Mouse (Mus musculus) limb, embryonic 13.5 days (tissue): Measurements from ENCODE around the gene Tmem167b. TPM values are rescaled to one million over a fixed set of nuclear protein-coding genes. Genes with fewer than 3 reads are reported as not detected.
"Not testable (repeated sequence)": the region's sequence is repeated elsewhere in the genome, so short reads cannot be mapped to it uniquely, and the experiment has no call there.

Source experiments
- ATAC-seq: fragments of 200-750 bp; cut with Nextera tagmentation; 2 replicates; pipeline ENCODE4 v1.8.0; 2017; ENCODE audit warnings: low read depth, moderate number of reproducible peaks, moderate TSS enrichment; ENCODE audit not compliant: low FRiP score
- H3K27ac ChIP-seq: fragments of 300-500 bp; sonication (generic); 2 replicates; pipeline ENCODE4 v1.5.1; 2015; ENCODE audit warnings: inconsistent platforms, mild to moderate bottlenecking, moderate library complexity
- H3K27me3 ChIP-seq: fragments of 300-500 bp; sonication (generic); 2 replicates; pipeline ENCODE4 v1.6.1; 2015; ENCODE audit warnings: mild to moderate bottlenecking, inconsistent platforms
- H3K36me3 ChIP-seq: fragments of 300-500 bp; sonication (generic); 2 replicates; pipeline ENCODE4 v1.6.1; 2015; ENCODE audit warnings: inconsistent platforms, mild to moderate bottlenecking, moderate library complexity
- H3K4me1 ChIP-seq: fragments of 300-500 bp; sonication (generic); 2 replicates; pipeline ENCODE4 v1.6.1; 2015; ENCODE audit warnings: inconsistent platforms
- H3K4me2 ChIP-seq: fragments of 300-500 bp; sonication (generic); replicated peaks from 2 replicates; pipeline ENCODE4 v1.6.1; 2015; ENCODE audit warnings: inconsistent platforms, mild to moderate bottlenecking, moderate library complexity
- H3K4me3 ChIP-seq: fragments of 300-500 bp; sonication (generic); 2 replicates; pipeline ENCODE4 v1.5.1; 2015; ENCODE audit warnings: moderate library complexity, mild to moderate bottlenecking, inconsistent platforms
- H3K9ac ChIP-seq: fragments of 300-500 bp; sonication (generic); 2 replicates; pipeline ENCODE4 v1.6.1; 2015; ENCODE audit warnings: mild to moderate bottlenecking, inconsistent platforms
- H3K9me3 ChIP-seq: fragments of 300-500 bp; sonication (generic); 2 replicates; pipeline ENCODE4 v1.6.1; 2016; ENCODE audit warnings: inconsistent platforms
- WGBS: fragments of 180-500 bp; shearing (Covaris S2); methylation state at CpG from one replicate; pipeline ENCODE4 v1.1.7; 2015; 5-methylcytosine and 5-hydroxymethylcytosine counted together
- polyA plus RNA-seq: library from polyadenylated mRNA; unstranded; fragments of >200 nt; fragmentation: Nextera tagmentation; extraction: Ambion mirVana; gene quantifications from 2 replicates; pipeline ENCODE4 v1.2.1, GENCODE M21; 2015

Gene Tmem167b
- polyA plus RNA-seq, 1 experiment from 2014 or later: 47.8 TPM

- not testable (repeated sequence) for H3K9ac ChIP-seq, H3K4me3 ChIP-seq, H3K9me3 ChIP-seq, H3K36me3 ChIP-seq, H3K27me3 ChIP-seq, H3K4me2 ChIP-seq, ATAC-seq, H3K27ac ChIP-seq
- H3K4me1 ChIP-seq: peaks cover 20% of the 10 kb centered on the region
- 51% methylated on average over 3 of the region's 3 CpGs for WGBS
These were observed 7.4 kb upstream of the Tmem167b start for GRCm38 (mm10) chr3:108569636-108570035.

- no peaks in the 10 kb centered on the region for H3K9me3 ChIP-seq
- H3K36me3 ChIP-seq: no peaks in the 10 kb centered on the region
- 62% methylated on average over 15 of the region's 15 CpGs for WGBS
- 0 out of 2 replicates have a peak overlapping the region, but pooled peaks have one; percentile 31 for H3K9ac ChIP-seq
- no peak for ATAC-seq
- peak overlapping the region; percentile 8; the same call in 1 of the 2 replicates for H3K27ac ChIP-seq
- peaks cover 13% of the 10 kb centered on the region for H3K4me1 ChIP-seq
- H3K4me3 ChIP-seq: no peak overlapping the region
- no peaks in the 10 kb centered on the region; the same call in 1 of the 2 replicates for H3K27me3 ChIP-seq
- H3K4me2 ChIP-seq: no peak overlapping the region
These were observed 6.0 kb upstream of the Tmem167b start for GRCm38 (mm10) chr3:108567990-108568877.

- Histone ChIP-seq H3K27ac (peak overlapping the region; percentile 85), H3K4me1 (peaks cover 20% of the 10 kb centered on the region), H3K36me3 (peaks cover 19% of the 10 kb centered on the region), H3K9ac (peak overlapping the region; percentile 79), H3K27me3 (no peaks in the 10 kb centered on the region), H3K4me3 (peak overlapping the region; percentile 64), H3K9me3 (no peaks in the 10 kb centered on the region), H3K4me2 (peak overlapping the region; percentile 87)
- ATAC-seq: peak; percentile 2; the same call in 1 of the 2 replicates
- WGBS: 5% methylated on average over 4 of the region's 4 CpGs
These were observed 1.0 kb upstream of the Tmem167b start for GRCm38 (mm10) chr3:108563309-108563708.

DNA sequence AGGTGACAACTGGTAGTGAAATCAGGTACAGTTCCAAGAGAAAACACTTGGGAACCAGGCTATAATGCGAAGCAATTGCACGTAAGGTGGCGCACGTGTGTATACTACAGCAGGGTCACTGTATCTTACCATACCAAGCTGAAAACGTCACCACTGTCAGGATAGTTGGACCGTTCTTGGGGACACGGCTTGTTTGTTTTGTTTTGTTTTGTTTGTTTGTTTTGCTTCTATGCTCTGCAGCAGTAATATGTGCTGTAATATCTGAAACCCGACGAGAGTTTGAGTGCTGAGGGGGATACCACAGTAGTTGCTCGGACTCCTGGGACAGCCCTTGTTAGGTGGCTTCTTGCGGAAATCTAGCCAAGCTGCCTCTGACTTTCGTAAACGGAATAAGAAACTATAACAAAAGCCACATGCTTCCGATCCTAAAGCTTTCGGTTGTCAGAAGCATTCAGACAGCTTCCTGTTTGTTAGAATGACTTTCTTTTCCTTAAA, 558 bp upstream of the Tmem167b start:
- ATAC-seq: peak; percentile 61
- peak overlapping the region; percentile 87 for H3K4me2 ChIP-seq
- H3K27me3 ChIP-seq: no peaks in the 10 kb centered on the region
- peak overlapping the region; percentile 85 for H3K27ac ChIP-seq
- H3K4me1 ChIP-seq: peaks cover 20% of the 10 kb centered on the region
- peak overlapping the region; percentile 64 for H3K4me3 ChIP-seq
- peak overlapping the region; percentile 79 for H3K9ac ChIP-seq
- 9% methylated on average over 15 of the region's 15 CpGs for WGBS
- H3K9me3 ChIP-seq: no peaks in the 10 kb centered on the region
- H3K36me3 ChIP-seq: peaks cover 24% of the 10 kb centered on the region

DNA sequence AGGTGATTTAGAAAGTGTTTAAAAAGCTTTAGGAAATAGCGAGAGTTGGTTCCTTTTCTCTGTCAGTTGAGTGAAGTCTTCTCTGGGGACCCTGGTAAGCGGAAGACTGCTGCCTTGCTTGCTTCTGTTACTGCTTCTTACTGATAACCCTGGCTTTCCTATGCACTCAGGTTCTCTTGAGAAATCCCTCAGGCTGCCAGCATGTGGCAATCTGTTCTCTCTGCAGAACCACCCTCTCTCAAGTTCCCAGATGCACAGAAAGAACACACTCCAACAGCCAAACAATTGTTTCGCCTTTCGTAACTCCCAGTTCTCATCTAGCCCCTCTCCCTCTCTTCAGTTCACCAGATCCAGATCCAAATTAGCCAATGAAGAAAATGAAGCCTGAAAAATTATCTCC, 4.4 kb downstream of the Tmem167b start:
- no peak for ATAC-seq
- Histone ChIP-seq H3K9me3 (no peaks in the 10 kb centered on the region), H3K4me3 (no peak overlapping the region), H3K27ac (no peak overlapping the region), H3K4me2 (no peak overlapping the region), H3K27me3 (no peaks in the 10 kb centered on the region), H3K9ac (no peak overlapping the region), H3K4me1 (peaks cover 23% of the 10 kb centered on the region), H3K36me3 (peaks cover 34% of the 10 kb centered on the region)
- 94% methylated on average over 4 of the region's 4 CpGs for WGBS

GRCm38 (mm10) chr3:108554587-108555312, 7.5 kb downstream of the Tmem167b start:
- Histone ChIP-seq H3K4me3 (peak overlapping the region; percentile 82), H3K9ac (peak overlapping the region; percentile 94), H3K27me3 (no peaks in the 10 kb centered on the region), H3K9me3 (no peaks in the 10 kb centered on the region), H3K36me3 (peaks cover 27% of the 10 kb centered on the region), H3K4me2 (peak overlapping the region; percentile 83), H3K4me1 (peaks cover 7% of the 10 kb centered on the region), H3K27ac (peak overlapping the region; percentile 86)
- ATAC-seq: peak; percentile 96
- WGBS: 19% methylated on average over 18 of the region's 22 CpGs

GRCm38 (mm10) chr3:108554111-108554561, 8.1 kb downstream of the Tmem167b start:
- ATAC-seq: peak; percentile 60
- 0% methylated on average over 37 of the region's 42 CpGs for WGBS
- H3K27ac ChIP-seq: peak overlapping the region; percentile 86

GRCm38 (mm10) chr3:108542299-108542698, 20.0 kb downstream of the Tmem167b start:
- no peak for ATAC-seq

More at GRCm38 (mm10) chr3:108554111-108554561, 8.1 kb downstream of the Tmem167b start:
- Histone ChIP-seq H3K9ac (peak overlapping the region; percentile 94), H3K27me3 (no peaks in the 10 kb centered on the region), H3K4me1 (peaks cover 7% of the 10 kb centered on the region), H3K4me2 (peak overlapping the region; percentile 83), H3K4me3 (peak overlapping the region; percentile 82), H3K36me3 (peaks cover 23% of the 10 kb centered on the region), H3K9me3 (no peaks in the 10 kb centered on the region)

GRCm38 (mm10) chr3:108537303-108537702, 25.0 kb downstream of the Tmem167b start:
- H3K4me3 ChIP-seq: peak overlapping the region; percentile 26
- H3K9ac ChIP-seq: no peak overlapping the region
- ATAC-seq: peak; percentile 75
- no peaks in the 10 kb centered on the region for H3K36me3 ChIP-seq
- H3K4me1 ChIP-seq: peaks cover 17% of the 10 kb centered on the region
- peak overlapping the region; percentile 64 for H3K4me2 ChIP-seq
- 5% methylated on average over 17 of the region's 17 CpGs for WGBS
- peaks cover 27% of the 10 kb centered on the region for H3K27me3 ChIP-seq
- no peaks in the 10 kb centered on the region for H3K9me3 ChIP-seq
- H3K27ac ChIP-seq: no peak overlapping the region

More at GRCm38 (mm10) chr3:108542299-108542698, 20.0 kb downstream of the Tmem167b start:
- peaks cover 5% of the 10 kb centered on the region; the same call in 1 of the 2 replicates for H3K4me1 ChIP-seq
- 80% methylated on average over 11 of the region's 11 CpGs for WGBS
- H3K27ac ChIP-seq: no peak overlapping the region
- no peak overlapping the region for H3K4me2 ChIP-seq
- H3K9ac ChIP-seq: no peak overlapping the region
- H3K27me3 ChIP-seq: no peaks in the 10 kb centered on the region
- no peaks in the 10 kb centered on the region for H3K36me3 ChIP-seq
- H3K4me3 ChIP-seq: no peak overlapping the region
- H3K9me3 ChIP-seq: no peaks in the 10 kb centered on the region

GRCm38 (mm10) chr3:108536517-108537260, 25.6 kb downstream of the Tmem167b start, which contains the start of gene 5330417C22Rik:
5330417C22Rik (minus strand) TSS chr3:108536536.
- WGBS: 1% methylated on average over 35 of the region's 35 CpGs
- peaks cover 27% of the 10 kb centered on the region for H3K27me3 ChIP-seq
- peaks cover 17% of the 10 kb centered on the region for H3K4me1 ChIP-seq
- H3K9me3 ChIP-seq: no peaks in the 10 kb centered on the region
- peak within 1 kb of the TSS; percentile 50 for H3K4me3 ChIP-seq
- H3K36me3 ChIP-seq: no peaks in the 10 kb centered on the region
- peak within 1 kb of the TSS; percentile 93 for H3K4me2 ChIP-seq
- no peak within 1 kb of the TSS for H3K27ac ChIP-seq
- peak within 1 kb of the TSS; percentile 60 for H3K9ac ChIP-seq
- peak; percentile 72 for ATAC-seq

DNA sequence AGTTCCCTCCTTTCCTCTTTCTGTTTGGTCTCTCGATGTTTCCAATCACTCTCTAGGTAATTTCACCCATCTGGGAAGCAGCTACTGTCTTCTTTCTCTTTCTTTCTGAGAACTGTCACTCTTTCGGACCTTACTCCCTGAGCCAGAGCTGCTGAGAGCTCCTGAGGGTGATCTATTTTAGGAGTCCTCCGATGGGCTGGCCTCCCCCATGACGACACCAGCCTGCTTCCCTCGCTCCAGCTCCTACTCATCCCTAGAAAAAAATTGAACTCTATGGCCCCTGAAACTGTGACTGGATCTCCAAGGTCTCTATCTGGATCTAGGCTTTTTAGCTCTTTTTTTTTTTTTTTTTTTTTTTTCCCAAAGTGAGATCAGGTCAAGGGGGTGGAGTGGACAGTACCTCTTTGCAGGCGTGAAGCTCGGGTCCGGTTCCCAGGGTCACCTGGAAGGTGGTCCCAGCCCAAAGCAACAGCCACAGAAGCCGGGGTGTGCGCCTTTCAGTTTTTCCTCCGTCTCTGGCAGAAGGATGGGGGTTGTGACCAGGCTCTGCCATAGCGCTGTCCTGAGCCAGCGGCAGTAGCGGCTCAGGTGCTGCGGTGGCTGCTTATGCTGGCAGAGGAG, 26.3 kb downstream of the Tmem167b start:
- 9% methylated on average over 15 of the region's 15 CpGs for WGBS
- Histone ChIP-seq H3K9me3 (no peaks in the 10 kb centered on the region), H3K4me3 (peak overlapping the region; percentile 50), H3K4me1 (peaks cover 17% of the 10 kb centered on the region), H3K27me3 (peaks cover 27% of the 10 kb centered on the region), H3K9ac (peak overlapping the region; percentile 60; the same call in 1 of the 2 replicates), H3K27ac (no peak overlapping the region), H3K36me3 (no peaks in the 10 kb centered on the region), H3K4me2 (peak overlapping the region; percentile 93)
- ATAC-seq: no peak; the same call in 1 of the 2 replicates
